Mouse (Mus musculus) heart, postnatal 0 days (tissue): Measurements from ENCODE around the gene Cog2. TPM values are rescaled to one million over a fixed set of nuclear protein-coding genes. Genes with fewer than 3 reads are reported as not detected.

Source experiments
- ATAC-seq: fragments of 200-750 bp; cut with Nextera tagmentation; 2 replicates; pipeline ENCODE4 v1.8.0; 2017; ENCODE audit warnings: low read depth, moderate number of reproducible peaks, moderate library complexity; ENCODE audit not compliant: insufficient read depth
- DNase-seq: peaks from one replicate; pipeline ENCODE4 v3.0.0-alpha.2; 2016; ENCODE audit warnings: low spot score
- H3K27ac ChIP-seq: fragments of 300-500 bp; sonication (generic); 2 replicates; pipeline ENCODE4 v1.5.1; 2014; ENCODE audit warnings: low read depth, mild to moderate bottlenecking
- H3K27me3 ChIP-seq: fragments of 300-500 bp; sonication (generic); 2 replicates; pipeline ENCODE4 v1.6.1; 2014; ENCODE audit warnings: low read length, mixed read lengths; ENCODE audit not compliant: control insufficient read depth, insufficient read depth
- H3K36me3 ChIP-seq: fragments of 300-500 bp; sonication (generic); replicated peaks from 2 replicates; pipeline ENCODE4 v1.6.1; 2014; ENCODE audit warnings: low read length, mixed read lengths; ENCODE audit not compliant: control insufficient read depth, insufficient read depth
- H3K4me1 ChIP-seq: fragments of 300-500 bp; sonication (generic); 2 replicates; pipeline ENCODE4 v1.6.1; 2014; ENCODE audit warnings: antibody characterized with exemption; ENCODE audit not compliant: control insufficient read depth, insufficient read depth
- H3K4me2 ChIP-seq: fragments of 300-500 bp; sonication (generic); 2 replicates; pipeline ENCODE4 v1.6.1; 2014; ENCODE audit warnings: low read depth, mild to moderate bottlenecking, low read length, moderate library complexity
- H3K4me3 ChIP-seq: fragments of 300-500 bp; sonication (generic); 2 replicates; pipeline ENCODE4 v1.5.1; 2014; ENCODE audit warnings: low read depth, low read length
- H3K9ac ChIP-seq: fragments of 300-500 bp; sonication (generic); replicated peaks from 2 replicates; pipeline ENCODE4 v1.6.1; 2014; ENCODE audit warnings: low read depth, low read length, mixed read lengths
- H3K9me3 ChIP-seq: fragments of 300-500 bp; sonication (generic); replicated peaks from 2 replicates; pipeline ENCODE4 v1.6.1; 2016; ENCODE audit warnings: low read length; ENCODE audit not compliant: control insufficient read depth
- CTCF ChIP-seq: IDR thresholded peaks from 2 replicates; pipeline ENCODE4 v1.5.1; 2016; ENCODE audit warnings: antibody characterized with exemption, control low read depth, low read depth
- EP300 ChIP-seq: IDR thresholded peaks from 2 replicates; pipeline ENCODE4 v1.6.1; 2016; ENCODE audit warnings: antibody characterized with exemption, low read depth
- WGBS: fragments of 180-500 bp; shearing (Covaris S2); extraction: QIAGEN DNeasy Blood & Tissue Kit; methylation state at CpG from one replicate; pipeline ENCODE4 v1.1.7; 2014; 5-methylcytosine and 5-hydroxymethylcytosine counted together
- polyA plus RNA-seq: library from polyadenylated mRNA; unstranded; fragments of >200 nt; fragmentation: Nextera tagmentation; extraction: Ambion mirVana; gene quantifications from 2 replicates; pipeline ENCODE4 v1.2.1, GENCODE M21; 2015
- total RNA-seq: library from RNA; depleted of rRNA; stranded (reverse); fragments of >200 nt; gene quantifications from 2 replicates; pipeline ENCODE4 v1.2.3, GENCODE M21; 2014; ENCODE audit warnings: low replicate concordance

Gene Cog2
- total and polyA plus RNA-seq, 2 experiments from 2014 or later = 16.7 to 62.9 TPM

DNA sequence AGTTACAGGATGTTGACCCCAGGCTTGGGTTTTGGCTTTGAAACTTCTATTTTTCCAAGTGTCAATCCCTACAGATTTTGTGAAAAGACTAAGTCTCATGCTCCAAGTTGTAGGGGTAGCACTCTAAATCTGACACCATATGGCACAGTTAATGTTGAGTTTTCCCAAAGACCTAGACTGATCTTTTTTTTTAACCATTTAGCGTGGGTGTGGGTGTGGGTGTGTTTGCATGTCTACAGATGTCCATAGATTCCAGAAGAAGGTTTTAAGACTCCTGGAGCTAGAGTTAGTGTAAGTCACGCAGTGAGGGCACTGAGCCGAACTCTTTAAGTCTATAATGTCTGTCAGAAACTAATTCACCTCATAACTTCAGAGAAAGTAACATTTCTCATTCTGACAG is 12.1 kb downstream of the Cog2 start:
- Histone ChIP-seq H3K27ac (no peak overlapping the region), H3K27me3 (no peaks in the 10 kb centered on the region), H3K9ac (no peak overlapping the region), H3K4me1 (no peaks in the 10 kb centered on the region), H3K36me3 (peaks cover 82% of the 10 kb centered on the region), H3K9me3 (no peaks in the 10 kb centered on the region), H3K4me3 (no peak overlapping the region), H3K4me2 (no peak overlapping the region)
- ATAC-seq (no peak), DNase-seq (no peak)
- TF ChIP-seq EP300 (no peak), CTCF (no peak)
- 92% methylated on average over 3 of the region's 3 CpGs for WGBS

DNA sequence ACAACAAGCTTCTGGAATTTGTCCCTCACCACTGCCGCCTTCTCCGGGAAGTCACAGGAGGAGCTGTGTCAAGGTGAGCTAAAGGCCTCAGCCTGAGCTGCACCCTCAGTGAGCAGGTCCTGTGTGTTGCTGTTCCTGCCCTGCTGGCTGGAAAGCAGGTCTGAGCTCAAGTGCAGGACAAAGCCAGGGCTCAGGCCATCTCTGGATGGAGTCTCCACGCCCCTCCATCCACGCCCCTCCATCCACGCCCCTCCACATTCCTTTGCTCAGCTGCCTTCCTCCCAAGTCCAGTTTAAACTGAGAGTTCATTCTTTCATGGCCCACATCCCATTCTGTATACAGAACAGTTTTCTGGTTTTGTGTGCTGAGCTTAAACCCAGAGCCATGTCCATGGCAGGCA is 14.9 kb downstream of the Cog2 start:
- DNase-seq = no peak
- no peak overlapping the region for H3K9ac ChIP-seq
- WGBS = 79% methylated on average over 5 of the region's 5 CpGs
- TF ChIP-seq CTCF (no peak), EP300 (no peak)
- H3K4me1 ChIP-seq = no peaks in the 10 kb centered on the region
- no peak for ATAC-seq
- peaks cover 88% of the 10 kb centered on the region for H3K36me3 ChIP-seq
- no peak overlapping the region for H3K4me2 ChIP-seq
- H3K4me3 ChIP-seq = no peak overlapping the region
- H3K27ac ChIP-seq = no peak overlapping the region
- H3K27me3 ChIP-seq = no peaks in the 10 kb centered on the region
- H3K9me3 ChIP-seq = no peaks in the 10 kb centered on the region

DNA sequence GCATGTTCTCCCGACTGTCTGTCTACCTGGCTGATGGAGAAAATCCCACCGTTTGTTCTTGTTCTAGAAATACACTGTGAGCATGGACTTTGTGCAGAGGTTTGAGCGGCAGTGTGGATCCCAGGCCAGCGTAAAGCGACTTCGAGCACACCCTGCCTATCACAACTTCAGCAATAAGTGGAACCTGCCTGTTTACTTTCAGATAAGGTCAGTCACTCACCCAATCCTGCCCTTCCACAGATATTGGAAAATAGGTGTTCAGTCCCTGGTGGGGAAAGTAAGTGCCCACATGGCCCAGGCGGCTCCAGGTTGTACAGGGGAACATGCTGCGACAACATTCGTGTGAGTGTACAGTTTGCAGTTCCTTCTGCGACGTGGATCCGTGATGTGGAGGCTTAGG is 20.3 kb downstream of the Cog2 start:
- no peaks in the 10 kb centered on the region for H3K27me3 ChIP-seq
- no peak overlapping the region for H3K9ac ChIP-seq
- DNase-seq (no peak), ATAC-seq (no peak)
- H3K36me3 ChIP-seq = peaks cover 93% of the 10 kb centered on the region
- 90% methylated on average over 12 of the region's 12 CpGs for WGBS
- no peak overlapping the region for H3K4me2 ChIP-seq
- H3K9me3 ChIP-seq = no peaks in the 10 kb centered on the region
- H3K4me1 ChIP-seq = no peaks in the 10 kb centered on the region
- no peak overlapping the region for H3K4me3 ChIP-seq
- TF ChIP-seq CTCF (no peak), EP300 (no peak)
- no peak overlapping the region for H3K27ac ChIP-seq

DNA sequence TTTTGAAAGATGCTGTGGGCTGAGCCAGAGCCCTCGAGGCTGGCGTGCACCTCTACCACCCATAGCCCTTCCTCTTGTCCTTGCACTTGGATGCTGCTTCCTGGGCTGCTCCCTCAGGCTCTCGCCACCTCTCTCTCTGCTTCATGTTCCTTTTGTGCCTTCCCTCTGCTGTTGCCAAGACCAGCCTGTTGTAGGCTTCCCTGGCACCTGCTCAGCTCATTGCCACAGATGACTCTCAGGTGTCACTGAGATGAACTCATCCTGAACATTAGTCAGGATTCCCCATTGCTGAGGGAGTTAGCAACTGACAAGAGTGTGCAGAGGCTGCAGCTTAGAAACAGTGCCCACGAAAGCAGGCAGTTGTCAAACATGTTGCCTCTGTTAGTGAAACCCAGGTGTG is 21.4 kb downstream of the Cog2 start:
- WGBS = 87% methylated on average over 4 of the region's 4 CpGs
- Histone ChIP-seq H3K4me1 (no peaks in the 10 kb centered on the region), H3K4me3 (no peak overlapping the region), H3K27ac (no peak overlapping the region), H3K36me3 (peaks cover 97% of the 10 kb centered on the region), H3K4me2 (no peak overlapping the region), H3K27me3 (no peaks in the 10 kb centered on the region), H3K9ac (no peak overlapping the region), H3K9me3 (no peaks in the 10 kb centered on the region)
- ATAC-seq (no peak), DNase-seq (no peak)
- TF ChIP-seq CTCF (no peak), EP300 (no peak)

DNA sequence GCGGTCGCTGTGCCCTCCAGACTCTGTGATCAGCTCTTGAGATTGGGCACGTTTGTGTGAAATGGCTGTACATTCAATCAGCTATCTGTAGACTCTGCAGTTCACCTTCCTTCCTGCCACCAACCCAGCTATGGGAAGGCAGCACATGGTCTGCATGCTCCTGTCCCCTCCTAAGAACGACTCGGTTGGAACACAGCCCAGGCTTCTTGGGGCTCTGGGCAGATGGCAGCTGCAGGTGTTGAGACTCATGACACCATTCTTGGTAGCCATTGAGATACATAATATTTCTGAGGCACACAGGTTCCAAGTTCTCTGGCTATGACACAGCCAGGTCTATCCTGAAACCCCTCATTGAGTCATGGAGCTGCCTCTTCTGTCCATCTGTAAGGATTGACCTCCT is 22.7 kb downstream of the Cog2 start:
- TF ChIP-seq EP300 (no peak), CTCF (no peak)
- no peak overlapping the region for H3K9ac ChIP-seq
- H3K4me2 ChIP-seq = no peak overlapping the region
- H3K4me1 ChIP-seq = no peaks in the 10 kb centered on the region
- no peak overlapping the region for H3K4me3 ChIP-seq
- WGBS = 89% methylated on average over 5 of the region's 5 CpGs
- DNase-seq = no peak
- peaks cover 99% of the 10 kb centered on the region for H3K36me3 ChIP-seq
- no peak for ATAC-seq
- no peak overlapping the region for H3K27ac ChIP-seq
- H3K9me3 ChIP-seq = no peaks in the 10 kb centered on the region
- no peaks in the 10 kb centered on the region for H3K27me3 ChIP-seq

DNA sequence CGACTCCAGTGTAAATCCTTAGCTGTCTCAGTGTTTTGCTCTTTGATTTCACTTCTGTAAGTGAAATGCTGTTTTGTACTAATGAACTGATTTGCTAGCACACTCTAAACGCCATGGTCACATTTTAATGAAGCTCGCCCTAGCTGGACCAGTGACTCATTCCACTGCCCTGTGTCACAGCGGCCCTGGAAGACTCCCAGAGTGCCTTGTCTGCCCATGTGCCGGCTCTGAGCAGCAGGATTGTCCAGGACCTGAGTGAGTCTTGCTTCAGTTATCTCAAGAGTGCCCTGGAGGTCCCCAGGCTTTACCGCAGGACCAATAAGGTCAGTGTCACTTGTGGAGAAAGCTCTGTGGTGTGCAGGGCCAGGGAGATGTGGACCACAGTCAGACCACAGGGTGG is 25.8 kb downstream of the Cog2 start:
- Histone ChIP-seq H3K9ac (no peak overlapping the region), H3K27ac (no peak overlapping the region), H3K27me3 (no peaks in the 10 kb centered on the region), H3K4me1 (no peaks in the 10 kb centered on the region), H3K9me3 (no peaks in the 10 kb centered on the region), H3K4me2 (no peak overlapping the region), H3K36me3 (peaks cover 98% of the 10 kb centered on the region), H3K4me3 (no peak overlapping the region)
- WGBS = 78% methylated on average over 6 of the region's 6 CpGs
- ATAC-seq (no peak), DNase-seq (no peak)
- no peak for TF ChIP-seq CTCF
- TF ChIP-seq EP300 = no peak
